Mouse (Mus musculus): ENCODE results near the gene Slc2a13. TPM values are rescaled to one million over a fixed set of nuclear protein-coding genes. Genes with fewer than 3 reads are reported as not detected.

Gene Slc2a13
- polyA plus RNA-seq (2012; ENCODE audit: insufficient read depth, insufficient read length, missing spikeins), result 0.32 and 0.75 TPM in 2 replicates

GRCm38 (mm10) chr15:91573111-91573538 lies at the start of gene Slc2a13:
TSS of gene Slc2a13 (minus strand) at chr15:91573261.
- H3K4me3 ChIP-seq (ENCODE audit: insufficient read depth, low read depth, low read length), result peak within 1 kb of the TSS; percentile 62
- H3K4me1 ChIP-seq (ENCODE audit: control insufficient read depth, insufficient read depth, insufficient read length, low read length), result no peaks in the 10 kb centered on the region
- H3K27ac ChIP-seq (replicated peaks; ENCODE audit: low read depth, low read length), result no peak within 1 kb of the TSS

DNA sequence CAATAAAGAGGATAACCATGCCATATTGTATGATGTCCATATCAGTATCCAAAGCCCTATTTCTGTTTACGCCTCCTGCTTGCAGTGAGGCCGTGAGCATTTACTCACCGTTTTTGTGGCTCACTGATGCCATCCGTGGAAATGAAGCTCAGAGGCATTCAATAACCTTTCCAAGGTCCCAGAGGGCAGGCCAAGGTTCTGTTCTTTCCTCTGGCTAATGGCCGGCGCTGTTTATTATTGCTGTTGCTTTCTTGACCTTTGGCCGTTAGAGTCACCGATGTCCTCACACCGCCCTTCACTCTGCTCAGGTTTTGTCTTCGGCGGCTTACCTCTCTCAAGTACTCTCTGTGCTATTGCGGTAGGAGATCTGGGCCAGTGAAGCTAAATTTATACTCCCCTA lies 43.0 kb upstream of the Slc2a13 start:
- no peaks in the 10 kb centered on the region for H3K4me1 ChIP-seq (ENCODE audit: control insufficient read depth, insufficient read depth, insufficient read length, low read length)
- H3K4me3 ChIP-seq (ENCODE audit: insufficient read depth, low read depth, low read length), result no peak overlapping the region
- no peak overlapping the region for H3K27ac ChIP-seq (replicated peaks; ENCODE audit: low read depth, low read length)

DNA sequence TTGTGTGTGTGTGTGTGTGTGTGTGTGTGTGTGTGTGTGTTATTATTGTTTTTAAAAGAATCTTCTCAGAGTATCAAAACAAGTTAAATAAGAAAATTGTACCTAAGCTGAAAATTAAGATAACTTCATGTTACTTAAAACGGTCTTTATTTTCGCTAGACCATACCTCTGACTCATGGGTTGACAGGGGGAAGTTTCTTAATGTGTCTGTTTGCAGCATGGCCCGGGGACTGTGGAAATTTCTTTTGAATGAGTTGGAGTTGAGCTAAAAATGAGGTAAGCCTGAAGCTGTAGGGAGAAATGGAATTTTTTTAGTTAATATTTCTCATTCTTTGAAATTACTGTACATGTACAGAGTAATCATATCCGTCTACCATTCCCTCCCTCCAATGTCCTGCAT lies 42.5 kb upstream of the Slc2a13 start:
- Histone ChIP-seq H3K4me1 (ENCODE audit: control insufficient read depth, insufficient read depth, insufficient read length, low read length) (no peaks in the 10 kb centered on the region), H3K27ac (replicated peaks; ENCODE audit: low read depth, low read length) (no peak overlapping the region), H3K4me3 (ENCODE audit: insufficient read depth, low read depth, low read length) (no peak overlapping the region)

GRCm38 (mm10) chr15:91613981-91614665 lies 41.1 kb upstream of the Slc2a13 start:
- H3K4me1 ChIP-seq (ENCODE audit: control insufficient read depth, insufficient read depth, insufficient read length, low read length), result no peaks in the 10 kb centered on the region

DNA sequence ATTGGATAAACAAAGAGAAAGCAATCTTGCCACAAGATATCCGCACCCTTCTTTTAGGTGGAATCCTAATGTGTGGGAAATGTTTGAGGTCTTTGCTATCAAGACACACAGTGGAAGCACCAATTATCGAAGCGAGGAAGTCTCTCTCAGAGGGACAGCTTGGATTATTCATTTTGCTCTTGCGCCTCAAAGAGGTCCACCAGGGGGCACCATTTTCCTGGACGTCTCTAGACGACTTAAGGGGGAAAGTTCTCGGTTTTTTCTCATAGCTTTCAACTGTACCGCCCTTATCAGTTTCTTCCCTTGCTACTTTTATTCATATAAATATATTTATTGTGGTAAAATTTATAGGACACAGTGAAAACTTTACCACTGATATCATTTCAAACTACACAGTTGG lies 36.7 kb upstream of the Slc2a13 start:
- Histone ChIP-seq H3K27ac (replicated peaks; ENCODE audit: low read depth, low read length) (no peak overlapping the region), H3K4me3 (ENCODE audit: insufficient read depth, low read depth, low read length) (no peak overlapping the region), H3K4me1 (ENCODE audit: control insufficient read depth, insufficient read depth, insufficient read length, low read length) (no peaks in the 10 kb centered on the region)

More at GRCm38 (mm10) chr15:91613981-91614665, 41.1 kb upstream of the Slc2a13 start:
- H3K27ac ChIP-seq (replicated peaks; ENCODE audit: low read depth, low read length), result no peak overlapping the region
- no peak overlapping the region for H3K4me3 ChIP-seq (ENCODE audit: insufficient read depth, low read depth, low read length)

DNA sequence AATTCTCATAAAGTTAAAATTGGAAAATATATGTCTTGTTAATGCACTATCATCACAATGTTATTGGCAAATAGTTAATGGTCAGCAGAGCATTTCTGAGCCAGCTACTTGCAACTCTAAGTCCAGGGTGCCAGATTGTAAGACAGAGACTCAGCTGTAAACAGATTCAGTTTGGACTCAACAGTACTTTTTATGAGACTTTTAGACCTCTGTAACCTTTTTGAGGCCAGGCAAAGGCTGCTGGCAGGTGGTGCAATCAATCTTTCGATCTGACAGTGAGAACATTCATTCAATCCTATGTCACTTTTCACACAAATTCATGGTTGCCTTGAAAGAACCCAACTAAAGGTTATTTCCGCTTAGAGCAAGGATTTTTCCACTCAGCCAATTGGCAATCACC lies 35.8 kb upstream of the Slc2a13 start:
- H3K27ac ChIP-seq (replicated peaks; ENCODE audit: low read depth, low read length), result no peak overlapping the region
- no peak overlapping the region for H3K4me3 ChIP-seq (ENCODE audit: insufficient read depth, low read depth, low read length)
- no peaks in the 10 kb centered on the region for H3K4me1 ChIP-seq (ENCODE audit: control insufficient read depth, insufficient read depth, insufficient read length, low read length)

GRCm38 (mm10) chr15:91601197-91601596 lies 28.1 kb upstream of the Slc2a13 start:
- H3K27ac ChIP-seq (replicated peaks; ENCODE audit: low read depth, low read length), result no peak overlapping the region
- H3K4me1 ChIP-seq (ENCODE audit: control insufficient read depth, insufficient read depth, insufficient read length, low read length), result no peaks in the 10 kb centered on the region
- no peak overlapping the region for H3K4me3 ChIP-seq (ENCODE audit: insufficient read depth, low read depth, low read length)

GRCm38 (mm10) chr15:91597290-91597689 lies 24.2 kb upstream of the Slc2a13 start:
- Histone ChIP-seq H3K4me3 (ENCODE audit: insufficient read depth, low read depth, low read length) (no peak overlapping the region), H3K27ac (replicated peaks; ENCODE audit: low read depth, low read length) (no peak overlapping the region), H3K4me1 (ENCODE audit: control insufficient read depth, insufficient read depth, insufficient read length, low read length) (no peaks in the 10 kb centered on the region)

GRCm38 (mm10) chr15:91574492-91574891 lies 1.4 kb upstream of the Slc2a13 start:
- no peaks in the 10 kb centered on the region for H3K4me1 ChIP-seq (ENCODE audit: control insufficient read depth, insufficient read depth, insufficient read length, low read length)
- H3K4me3 ChIP-seq (ENCODE audit: insufficient read depth, low read depth, low read length), result no peak overlapping the region
- H3K27ac ChIP-seq (replicated peaks; ENCODE audit: low read depth, low read length), result no peak overlapping the region

DNA sequence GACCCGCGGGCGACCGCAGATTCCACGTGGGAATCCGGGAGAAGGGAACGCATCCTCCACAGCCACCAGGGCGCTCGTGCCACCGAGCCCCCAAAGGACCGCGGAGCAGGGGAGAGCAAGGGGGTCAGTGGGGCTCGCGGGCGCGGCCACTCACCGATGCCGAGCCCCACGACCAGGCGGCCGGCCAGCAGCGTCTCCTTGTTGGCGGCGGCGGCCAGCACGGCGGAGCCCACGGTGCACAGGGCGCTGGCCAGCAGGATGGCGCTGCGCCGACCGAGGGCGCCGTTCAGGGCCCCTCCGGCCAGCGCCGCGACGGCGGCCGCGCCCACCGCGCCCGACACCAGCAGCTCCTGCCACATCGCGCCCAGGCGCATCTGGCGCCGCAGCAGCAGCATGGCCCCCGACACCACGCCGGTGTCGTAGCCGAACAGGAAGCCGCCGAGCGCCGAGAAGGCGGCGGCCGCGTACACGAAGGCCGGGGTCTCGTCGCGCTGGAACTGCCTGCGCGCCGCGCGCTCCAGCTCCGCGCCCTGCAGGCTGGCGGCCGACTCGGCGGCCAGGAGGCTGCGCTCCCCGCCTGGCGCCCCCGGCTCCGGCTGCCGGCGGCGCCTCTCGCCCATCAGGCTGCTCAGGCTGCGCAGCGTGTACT lies 516 bp downstream of the Slc2a13 start:
- Histone ChIP-seq H3K4me1 (ENCODE audit: control insufficient read depth, insufficient read depth, insufficient read length, low read length) (no peaks in the 10 kb centered on the region), H3K27ac (replicated peaks; ENCODE audit: low read depth, low read length) (no peak overlapping the region), H3K4me3 (ENCODE audit: insufficient read depth, low read depth, low read length) (peak overlapping the region; percentile 62)

DNA sequence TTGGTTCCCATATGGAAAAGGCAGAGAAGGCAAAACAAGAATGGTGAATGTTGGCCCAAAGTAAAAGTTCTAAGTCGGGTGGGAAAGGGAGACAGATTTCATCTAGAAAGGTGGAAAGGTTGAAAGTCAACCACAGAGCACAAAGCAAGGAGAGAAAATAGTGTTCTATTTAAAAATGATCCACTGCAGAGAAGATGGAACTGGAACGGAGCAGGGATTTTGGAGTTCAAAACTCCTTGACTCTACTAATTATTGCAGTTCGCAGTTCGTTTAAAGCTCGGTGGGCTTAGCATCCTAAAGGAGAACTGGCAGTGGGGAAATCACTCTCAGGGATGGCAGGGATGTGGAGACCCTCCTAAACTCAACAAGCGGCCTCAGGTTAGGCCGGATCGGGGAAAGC lies 1.1 kb downstream of the Slc2a13 start:
- Histone ChIP-seq H3K27ac (replicated peaks; ENCODE audit: low read depth, low read length) (no peak overlapping the region), H3K4me3 (ENCODE audit: insufficient read depth, low read depth, low read length) (peak overlapping the region; percentile 62), H3K4me1 (ENCODE audit: control insufficient read depth, insufficient read depth, insufficient read length, low read length) (no peaks in the 10 kb centered on the region)

DNA sequence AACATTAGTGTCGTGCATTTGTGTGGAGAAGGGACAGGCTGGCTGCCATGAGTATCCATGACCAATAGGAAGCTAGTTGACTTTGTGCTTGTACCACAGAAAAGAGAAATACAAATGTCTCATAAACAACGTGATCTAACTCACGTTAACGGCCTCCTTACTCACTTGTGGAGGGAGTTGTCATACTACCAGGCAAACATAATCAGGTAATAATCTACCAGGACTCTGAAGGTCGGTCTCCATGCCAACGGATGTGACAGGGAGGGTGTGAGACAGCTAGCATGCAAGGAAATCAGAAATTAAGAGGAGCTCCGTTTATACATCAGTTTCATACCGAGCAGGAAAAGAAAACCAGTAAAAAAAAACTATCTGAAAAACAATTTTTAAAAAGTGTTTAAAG lies 6.3 kb downstream of the Slc2a13 start:
- Histone ChIP-seq H3K4me1 (ENCODE audit: control insufficient read depth, insufficient read depth, insufficient read length, low read length) (no peaks in the 10 kb centered on the region), H3K4me3 (ENCODE audit: insufficient read depth, low read depth, low read length) (no peak overlapping the region), H3K27ac (replicated peaks; ENCODE audit: low read depth, low read length) (no peak overlapping the region)

DNA sequence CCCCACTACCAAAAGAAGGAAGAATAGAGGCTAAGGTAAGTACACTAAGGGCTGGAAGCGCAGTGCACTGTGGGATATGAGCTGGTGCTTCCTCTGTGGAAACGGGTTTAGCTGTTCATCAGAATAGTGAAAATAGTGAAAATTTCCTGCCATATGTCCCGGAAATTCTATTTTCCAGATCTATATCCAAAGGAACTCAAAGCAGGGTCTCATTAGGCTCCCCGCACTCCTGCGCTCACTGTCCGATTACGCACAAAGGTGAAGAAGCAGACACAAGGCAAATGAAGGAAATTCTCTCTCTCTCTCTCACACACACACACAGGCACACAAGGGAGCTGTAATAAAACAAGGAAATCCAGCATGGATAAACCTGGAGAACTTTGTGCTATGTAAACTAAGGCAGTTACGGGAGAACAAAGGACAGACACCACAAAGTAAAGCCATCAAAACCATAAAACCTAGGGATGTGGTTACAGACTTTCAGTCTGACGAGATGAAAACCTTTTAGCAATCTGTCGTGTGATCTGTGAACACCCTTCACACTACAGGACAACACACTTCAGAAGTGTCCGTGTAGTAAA lies 7.9 kb downstream of the Slc2a13 start:
- Histone ChIP-seq H3K4me3 (ENCODE audit: insufficient read depth, low read depth, low read length) (no peak overlapping the region), H3K4me1 (ENCODE audit: control insufficient read depth, insufficient read depth, insufficient read length, low read length) (no peaks in the 10 kb centered on the region), H3K27ac (replicated peaks; ENCODE audit: low read depth, low read length) (no peak overlapping the region)

GRCm38 (mm10) chr15:91561728-91562127 lies 11.3 kb downstream of the Slc2a13 start:
- no peak overlapping the region for H3K27ac ChIP-seq (replicated peaks; ENCODE audit: low read depth, low read length)
- no peaks in the 10 kb centered on the region for H3K4me1 ChIP-seq (ENCODE audit: control insufficient read depth, insufficient read depth, insufficient read length, low read length)
- no peak overlapping the region for H3K4me3 ChIP-seq (ENCODE audit: insufficient read depth, low read depth, low read length)

DNA sequence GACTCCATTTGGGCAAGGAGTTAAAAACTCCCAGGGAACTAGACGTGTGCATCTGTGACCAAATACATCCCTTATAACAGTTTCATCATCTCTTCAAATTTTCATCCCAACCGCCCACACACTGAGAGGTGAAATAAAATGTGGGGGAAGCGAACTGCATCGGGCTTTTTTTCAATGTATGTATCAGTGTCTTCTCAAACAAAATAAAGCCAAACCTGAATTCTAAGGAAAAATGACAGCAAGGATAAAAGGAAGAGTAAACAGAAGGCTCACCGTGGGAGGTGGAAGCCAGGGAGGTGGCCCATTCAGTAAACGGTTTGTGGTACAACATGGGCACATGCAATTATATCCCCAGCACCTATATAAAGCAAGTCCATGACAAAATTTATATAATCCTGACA lies 17.7 kb downstream of the Slc2a13 start:
- Histone ChIP-seq H3K4me1 (ENCODE audit: control insufficient read depth, insufficient read depth, insufficient read length, low read length) (no peaks in the 10 kb centered on the region), H3K4me3 (ENCODE audit: insufficient read depth, low read depth, low read length) (no peak overlapping the region), H3K27ac (replicated peaks; ENCODE audit: low read depth, low read length) (no peak overlapping the region)

Measured in brown adipose tissue, adult 24 weeks (tissue).